Mouse (Mus musculus) gastrocnemius, postnatal 10 days (tissue): ENCODE measurements at regions not wholly inside any gene's neighbourhood (a gene's known extent, or its start where the extent isn't known, plus 50 kb on each side); places are given as distances from the start of the nearest gene placed in this dataset.
"Not testable (repeated sequence)": the region's sequence is repeated elsewhere in the genome, so short reads cannot be mapped to it uniquely, and the experiment has no call there.

Experiments
- DNase-seq: peaks from one replicate; pipeline ENCODE4 v3.0.0; 2021; ENCODE audit warnings: mixed read lengths

- no peak for DNase-seq
Measured at GRCm38 (mm10) chr1:185951163-185951562, 165.9 kb downstream of the Lyplal1 start.

GRCm38 (mm10) chr1:185955821-185956220 is 161.3 kb downstream of the Lyplal1 start:
- DNase-seq, result not testable (repeated sequence)

DNA sequence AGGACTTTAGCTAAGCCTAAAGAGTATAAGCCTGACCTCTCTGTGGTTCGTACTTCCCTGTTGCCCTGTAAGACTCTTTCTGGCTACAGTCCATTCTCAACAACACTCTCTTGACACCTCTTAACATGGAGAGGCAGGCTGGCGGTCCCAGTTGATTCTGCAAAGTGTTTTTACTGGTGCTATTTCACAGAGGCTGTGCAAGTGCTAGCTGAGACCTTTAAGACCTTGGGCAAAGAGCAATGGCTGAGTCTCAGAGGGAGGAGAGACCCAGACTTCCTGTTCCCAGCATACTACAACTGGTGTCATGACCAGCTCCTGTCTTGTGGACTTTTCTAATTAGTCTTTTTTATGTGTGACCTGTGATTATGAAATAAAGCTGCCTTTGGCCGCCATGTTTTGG is 159.6 kb downstream of the Lyplal1 start:
- DNase-seq, result no peak

DNA sequence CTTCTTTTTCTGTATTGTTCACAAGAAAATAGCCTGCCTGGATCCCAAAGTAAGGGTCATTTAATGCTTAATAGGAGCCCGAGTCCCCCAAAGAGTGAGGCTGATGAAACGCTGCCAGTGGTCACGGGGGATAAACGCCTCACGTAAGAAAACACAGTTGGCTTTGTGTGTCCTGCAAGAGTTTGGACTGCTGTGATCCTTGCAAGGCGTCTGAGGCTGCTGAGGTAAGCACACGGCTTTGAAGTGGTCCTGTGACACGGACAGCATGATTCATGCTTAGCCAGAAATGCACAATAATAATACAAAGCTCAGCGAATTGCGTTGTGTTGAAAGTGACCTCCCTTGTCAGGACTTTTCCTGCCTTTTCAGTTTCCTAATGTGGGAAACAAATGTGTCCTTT is 158.8 kb downstream of the Lyplal1 start:
- DNase-seq, result no peak

DNA sequence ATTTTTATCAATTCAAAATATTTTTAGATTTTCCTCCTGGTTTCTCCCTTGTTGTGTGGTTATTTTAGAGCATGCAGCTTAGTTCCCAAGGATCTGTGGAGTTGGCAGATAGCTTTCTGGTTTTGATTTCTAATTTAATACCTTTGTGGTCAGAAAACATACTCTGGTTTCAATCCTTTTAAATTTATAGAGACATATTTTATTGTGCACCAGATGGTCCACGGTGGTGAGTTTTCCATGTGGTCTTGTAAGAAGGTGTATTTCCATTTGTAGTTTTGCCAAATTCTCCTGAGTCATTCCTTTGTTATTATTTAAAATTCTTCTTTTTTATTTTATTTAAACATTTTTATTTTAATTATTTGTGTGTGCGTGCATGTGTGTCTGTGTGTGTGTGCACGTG is 154.5 kb downstream of the Lyplal1 start:
- no peak for DNase-seq

GRCm38 (mm10) chr1:185963773-185964172 is 153.3 kb downstream of the Lyplal1 start:
- DNase-seq, result no peak

DNA sequence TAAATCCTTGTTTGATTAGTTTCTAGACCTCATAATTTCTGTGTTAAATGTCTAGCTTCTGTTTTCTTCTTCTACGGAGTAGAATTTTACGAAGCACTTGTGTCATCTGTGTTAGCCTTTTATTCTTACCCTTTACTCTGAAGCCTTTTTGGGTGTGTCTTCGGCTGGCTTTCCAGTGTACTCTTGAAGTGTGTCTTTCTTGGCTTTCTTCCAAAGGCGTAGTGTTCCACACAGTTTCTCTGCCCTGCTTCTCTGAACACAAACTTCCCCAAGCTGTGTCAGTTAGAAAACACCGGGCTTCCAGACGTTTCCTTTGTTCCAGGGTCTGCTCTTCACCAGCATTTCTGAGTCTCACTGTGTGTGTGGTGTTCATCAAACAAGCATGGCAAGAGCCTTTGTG is 152.7 kb downstream of the Lyplal1 start:
- no peak for DNase-seq

GRCm38 (mm10) chr1:185967227-185967626 is 149.9 kb downstream of the Lyplal1 start:
- no peak for DNase-seq

DNA sequence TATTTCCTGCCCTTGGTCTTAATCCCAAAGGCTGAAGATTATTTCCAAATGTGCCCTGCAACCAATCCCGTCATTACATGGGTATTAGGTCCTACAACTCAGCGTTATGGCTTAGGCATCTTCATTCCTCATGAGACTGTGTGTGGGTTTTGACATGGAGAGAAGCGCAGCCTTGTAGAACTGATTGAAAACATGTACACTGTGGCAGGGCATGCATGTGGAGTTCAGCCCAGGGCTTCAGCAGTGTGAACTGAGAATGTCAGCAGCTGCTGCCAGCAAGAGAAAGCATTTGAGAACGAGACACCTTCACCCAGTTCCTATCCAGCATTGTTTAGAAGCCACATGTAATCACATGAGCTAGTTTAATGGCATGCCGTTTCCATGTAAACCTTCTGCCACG is 149.3 kb downstream of the Lyplal1 start:
- no peak for DNase-seq

- no peak for DNase-seq
Measured at GRCm38 (mm10) chr1:185968642-185969041, 148.5 kb downstream of the Lyplal1 start.

GRCm38 (mm10) chr1:185969231-185969630 is 147.9 kb downstream of the Lyplal1 start:
- DNase-seq, result peak; percentile 37

DNA sequence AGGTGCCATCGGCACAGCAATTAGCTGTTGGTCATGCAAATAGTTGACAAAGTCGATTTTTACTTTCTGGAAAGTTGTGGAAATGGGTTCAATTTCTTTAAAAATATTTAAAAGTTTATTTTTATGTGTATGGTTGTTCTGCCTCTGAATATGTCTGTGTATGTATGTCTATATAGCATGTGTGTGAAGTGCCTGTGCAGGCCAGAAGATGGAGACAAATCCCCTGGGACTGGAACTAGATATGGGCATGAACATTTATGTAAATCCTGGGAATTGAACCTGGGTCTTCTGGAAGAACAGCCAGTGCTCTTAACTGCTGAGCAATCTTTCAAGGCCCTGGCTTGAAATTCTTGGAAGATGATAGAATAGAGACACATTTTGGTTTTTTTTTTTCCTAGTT is 140.0 kb downstream of the Lyplal1 start:
- DNase-seq, result no peak

DNA sequence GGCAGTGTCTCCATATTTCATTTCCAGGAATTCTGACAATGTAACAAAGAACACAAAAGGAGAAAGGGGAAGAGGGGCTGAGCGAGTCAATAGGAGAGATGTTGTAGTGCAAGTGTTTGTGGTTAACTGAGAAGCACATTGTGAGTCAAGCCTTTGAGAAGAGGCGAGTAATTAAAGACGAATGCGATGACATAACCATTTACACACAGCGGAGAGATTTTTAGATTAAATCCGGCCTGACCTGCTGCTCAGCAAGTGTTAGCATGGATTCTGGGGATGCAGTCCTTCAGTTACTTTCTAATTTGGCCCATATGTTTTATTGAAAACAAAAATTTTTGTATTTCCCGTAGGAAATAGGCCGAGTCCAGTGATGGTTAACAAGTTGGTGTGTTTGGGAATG is 127.7 kb downstream of the Lyplal1 start:
- DNase-seq, result no peak

DNA sequence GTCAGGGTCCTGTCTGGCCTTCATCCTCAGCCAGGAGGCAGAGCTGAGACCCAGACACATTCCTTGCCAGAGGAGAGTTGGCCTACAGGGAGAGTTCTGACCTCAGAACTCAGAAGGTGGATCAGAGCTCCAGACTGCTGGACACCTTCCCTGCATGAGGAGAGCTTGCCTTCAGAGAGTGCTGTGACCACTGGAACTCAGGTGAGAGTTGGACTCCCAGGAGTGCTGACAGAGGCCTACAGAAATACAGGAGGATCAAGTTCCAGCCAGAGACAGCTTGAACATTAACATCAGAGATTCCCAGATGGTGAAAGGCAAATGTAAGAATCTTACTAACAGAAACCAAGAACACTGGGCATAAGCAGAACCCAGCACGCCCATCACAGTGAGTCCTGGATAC is 117.0 kb downstream of the Lyplal1 start:
- DNase-seq, result not testable (repeated sequence)

- DNase-seq, result no peak
Measured at GRCm38 (mm10) chr1:186013413-186013812, 103.7 kb downstream of the Lyplal1 start.

GRCm38 (mm10) chr1:186014166-186014565 is 102.9 kb downstream of the Lyplal1 start:
- DNase-seq, result no peak

- DNase-seq, result no peak
Measured at GRCm38 (mm10) chr1:186015831-186016561, 101.1 kb downstream of the Lyplal1 start.

DNA sequence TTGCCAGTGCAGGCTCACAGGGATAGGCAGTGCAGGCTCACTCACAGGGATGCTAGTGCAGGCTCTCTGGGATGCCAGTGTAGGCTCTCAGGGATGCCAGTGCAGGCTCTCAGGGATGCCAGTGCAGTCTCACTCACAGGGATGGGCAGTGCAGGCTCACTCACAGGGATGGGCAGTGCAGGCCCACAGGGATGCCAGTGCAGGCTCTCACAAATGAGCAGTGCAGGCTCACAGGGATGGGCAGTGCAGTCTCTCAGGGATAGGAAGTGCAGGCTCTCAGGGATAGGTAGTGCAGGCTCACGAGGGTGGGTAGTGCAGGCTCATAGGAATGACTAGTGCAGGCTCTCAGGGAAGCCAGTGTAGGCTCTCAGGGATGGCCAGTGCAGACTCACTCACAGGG is 99.6 kb downstream of the Lyplal1 start:
- DNase-seq, result no peak

DNA sequence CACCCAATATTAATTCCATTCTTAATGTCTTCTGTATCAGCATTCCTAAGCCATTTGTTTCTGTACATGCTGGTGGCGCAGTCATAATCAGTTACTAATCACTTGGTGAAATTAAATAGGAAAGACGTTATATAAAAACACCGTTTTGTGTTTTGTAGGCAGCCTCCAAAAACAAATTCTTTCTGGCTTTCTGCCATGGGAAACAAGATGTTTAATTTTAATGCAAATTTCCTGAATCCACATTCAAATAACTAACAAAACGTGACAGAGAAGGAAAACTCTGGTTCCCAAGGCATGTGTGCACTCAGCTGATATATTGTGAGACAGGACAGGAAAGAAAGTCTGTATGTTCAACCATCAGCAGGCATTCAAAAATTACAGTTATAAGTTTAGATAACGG is 97.6 kb downstream of the Lyplal1 start:
- no peak for DNase-seq

DNA sequence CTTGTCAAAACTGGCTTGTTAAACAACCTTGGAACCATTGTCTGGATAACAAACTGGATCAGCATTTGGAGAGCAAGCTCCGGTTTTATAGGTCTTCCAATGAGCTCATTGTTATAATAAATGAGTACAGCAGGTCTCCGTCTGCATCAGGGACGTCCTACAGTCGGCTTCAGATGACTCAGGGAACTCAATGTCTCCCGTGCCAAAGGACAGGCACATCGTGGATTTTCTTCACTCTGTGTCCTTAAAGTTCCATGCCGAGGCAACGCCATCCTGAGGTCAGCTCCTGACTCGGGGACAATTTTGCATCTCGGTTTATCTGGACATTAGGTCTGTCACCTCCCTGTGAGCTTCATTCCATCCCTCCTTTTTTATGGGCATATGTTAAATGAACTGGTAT is 85.2 kb downstream of the Lyplal1 start:
- no peak for DNase-seq

GRCm38 (mm10) chr1:186034443-186034842 is 82.7 kb downstream of the Lyplal1 start:
- DNase-seq, result no peak
